Mouse (Mus musculus) myocyte (in vitro differentiated cells): ENCODE data around the gene Gsdme. TPM values are rescaled to one million over a fixed set of nuclear protein-coding genes. Genes with fewer than 3 reads are reported as not detected.

ENCODE experiments used
- H3K27me3 ChIP-seq: one replicate; pipeline ENCODE4 v1.6.1; 2011; ENCODE audit not compliant: control insufficient read depth, insufficient read depth, insufficient read length
- H3K36me3 ChIP-seq: one replicate; pipeline ENCODE4 v1.6.1; 2011; ENCODE audit not compliant: control insufficient read depth, insufficient read depth
- H3K4me2 ChIP-seq: one replicate; pipeline ENCODE4 v1.6.1; 2011; ENCODE audit warnings: low read depth, control low read depth
- H3K4me3 ChIP-seq: one replicate; pipeline ENCODE4 v1.5.1; 2011; ENCODE audit warnings: mild to moderate bottlenecking, control low read depth, moderate library complexity
- H3K79me2 ChIP-seq: one replicate; pipeline ENCODE4 v1.6.1; 2011; ENCODE audit not compliant: control insufficient read depth, insufficient read depth
- H3ac ChIP-seq: one replicate; pipeline ENCODE4 v1.6.1; 2011; ENCODE audit not compliant: control insufficient read depth, insufficient read length
- CEBPB ChIP-seq: IDR thresholded peaks from 2 replicates; pipeline ENCODE4 v1.6.1; 2011; ENCODE audit warnings: mild to moderate bottlenecking, moderate library complexity; ENCODE audit not compliant: poor library complexity, insufficient read depth, severe bottlenecking
- E2F4 ChIP-seq: IDR thresholded peaks from one replicate; pipeline ENCODE4 v1.6.1; 2011; ENCODE audit warnings: mild to moderate bottlenecking, control low read depth, moderate library complexity; ENCODE audit not compliant: insufficient read depth
- MAX ChIP-seq: IDR thresholded peaks from one replicate; pipeline ENCODE4 v1.6.1; 2011; ENCODE audit warnings: low read depth, mild to moderate bottlenecking, control low read depth
- MYOD1 ChIP-seq, 3 experiments: IDR thresholded peaks; one replicate each; pipeline ENCODE4 v1.6.1; 2011; ENCODE audit warnings: control low read depth in 2 of 3, low read depth in 2 of 3, mild to moderate bottlenecking in 2 of 3, moderate library complexity in 1 of 3; ENCODE audit not compliant: insufficient read length in 2 of 3, control insufficient read depth in 1 of 3
- MYOG ChIP-seq, 3 experiments: IDR thresholded peaks; one replicate each; pipeline ENCODE4 v1.6.1; 2011; ENCODE audit warnings: control low read depth in 2 of 3, low read depth in 2 of 3, mild to moderate bottlenecking in 2 of 3; ENCODE audit not compliant: insufficient read length in 2 of 3, control insufficient read depth in 1 of 3, insufficient read depth in 1 of 3
- POLR2A ChIP-seq: IDR thresholded peaks from one replicate; pipeline ENCODE4 v1.6.1; 2011; ENCODE audit warnings: low read depth, mild to moderate bottlenecking, control low read depth, moderate library complexity; ENCODE audit not compliant: insufficient read length
- POLR2AphosphoS2 ChIP-seq: IDR thresholded peaks from one replicate; pipeline ENCODE4 v1.6.1; 2011; ENCODE audit warnings: low read depth, control low read depth; ENCODE audit not compliant: insufficient read length
- REST ChIP-seq: IDR thresholded peaks from one replicate; pipeline ENCODE4 v1.6.1; 2011; ENCODE audit warnings: mild to moderate bottlenecking, control low read depth, moderate library complexity; ENCODE audit not compliant: insufficient read depth, insufficient read length
- SRF ChIP-seq: IDR thresholded peaks from one replicate; pipeline ENCODE4 v1.6.1; 2011; ENCODE audit warnings: low read depth; ENCODE audit not compliant: control insufficient read depth, insufficient read length
- TCF12 ChIP-seq: IDR thresholded peaks from one replicate; pipeline ENCODE4 v1.6.1; 2011; ENCODE audit warnings: mild to moderate bottlenecking, control low read depth; ENCODE audit not compliant: poor library complexity, insufficient read depth, severe bottlenecking
- TCF3 ChIP-seq: IDR thresholded peaks from one replicate; pipeline ENCODE4 v1.6.1; 2011; ENCODE audit warnings: low read depth, control low read depth; ENCODE audit not compliant: insufficient read length
- USF1 ChIP-seq: IDR thresholded peaks from one replicate; pipeline ENCODE4 v1.6.1; 2011; ENCODE audit warnings: low read depth, mild to moderate bottlenecking, control low read depth, moderate library complexity
- polyA plus RNA-seq: library from polyadenylated mRNA; unstranded; fragments of >200 nt; fragmentation: generic; extraction: Trizol; gene quantifications from one replicate; pipeline ENCODE4 v1.2.1, GENCODE M21; 2012; ENCODE audit warnings: missing spikeins

Gene Gsdme
- polyA plus RNA-seq, 1 experiment: 4.7 TPM

DNA sequence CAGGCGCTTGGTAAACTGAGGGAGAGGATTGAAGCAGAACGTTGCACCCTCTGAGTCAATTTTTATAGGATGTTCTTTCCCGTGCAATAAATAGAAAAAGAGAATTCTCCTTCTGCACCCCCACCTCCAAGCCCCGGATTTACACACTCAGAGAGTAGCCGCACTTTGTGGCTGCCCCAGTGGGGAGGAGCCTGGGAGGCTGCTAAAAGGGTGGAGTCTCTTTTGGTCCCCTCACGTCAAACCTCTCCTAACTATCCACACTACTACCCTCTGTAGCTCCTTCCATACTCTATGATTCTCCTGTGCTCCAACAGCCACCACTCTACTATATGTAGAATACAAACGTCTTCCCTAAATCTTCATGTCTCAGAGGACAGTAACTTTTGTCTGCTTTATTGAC, 1.4 kb downstream of the Gsdme start:
- Histone ChIP-seq H3K4me3 (peak overlapping the region; percentile 40), H3K79me2 (no peaks in the 10 kb centered on the region), H3K27me3 (no peaks in the 10 kb centered on the region), H3ac (no peak overlapping the region), H3K4me2 (peak overlapping the region; percentile 85), H3K36me3 (no peaks in the 10 kb centered on the region)
- TF ChIP-seq POLR2AphosphoS2 (no peak), CEBPB (no peak), MYOG (IDR thresholded peaks at IDR 0.05; ENCODE audit: control insufficient read depth in 1 of 3, insufficient read depth in 1 of 3, insufficient read length in 2 of 3, low read depth in 2 of 3) (no peak), USF1 (no peak), REST (no peak), MYOD1 (IDR thresholded peaks at IDR 0.05; ENCODE audit: control insufficient read depth in 1 of 3, insufficient read length in 2 of 3, low read depth in 2 of 3) (no peak), E2F4 (no peak), TCF12 (no peak), SRF (no peak), TCF3 (no peak), MAX (no peak), POLR2A (no peak)

DNA sequence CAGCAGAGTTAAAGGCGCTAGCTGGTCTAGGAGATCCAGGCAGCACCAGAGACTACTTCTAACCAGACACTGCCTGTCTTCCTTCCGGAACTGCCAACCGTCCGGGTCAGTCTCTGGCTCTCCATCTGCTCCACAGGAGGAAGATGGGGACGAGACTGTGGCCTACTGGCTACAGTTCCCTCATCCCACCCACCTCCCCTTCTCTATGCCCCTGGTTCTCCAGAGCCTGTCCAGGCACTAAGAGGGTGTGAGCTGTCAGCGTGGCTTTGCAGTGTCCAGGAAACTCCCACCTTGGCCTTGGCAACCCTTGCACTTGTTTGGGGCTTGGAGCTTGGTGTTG, 1.8 kb downstream of the Gsdme start:
- TF ChIP-seq POLR2A: peak; percentile 1
- TF ChIP-seq E2F4: no peak
- Histone ChIP-seq H3K4me2 (peak overlapping the region; percentile 85), H3K27me3 (no peaks in the 10 kb centered on the region), H3ac (peak overlapping the region; percentile 3), H3K79me2 (no peaks in the 10 kb centered on the region), H3K36me3 (no peaks in the 10 kb centered on the region), H3K4me3 (peak overlapping the region; percentile 40)

DNA sequence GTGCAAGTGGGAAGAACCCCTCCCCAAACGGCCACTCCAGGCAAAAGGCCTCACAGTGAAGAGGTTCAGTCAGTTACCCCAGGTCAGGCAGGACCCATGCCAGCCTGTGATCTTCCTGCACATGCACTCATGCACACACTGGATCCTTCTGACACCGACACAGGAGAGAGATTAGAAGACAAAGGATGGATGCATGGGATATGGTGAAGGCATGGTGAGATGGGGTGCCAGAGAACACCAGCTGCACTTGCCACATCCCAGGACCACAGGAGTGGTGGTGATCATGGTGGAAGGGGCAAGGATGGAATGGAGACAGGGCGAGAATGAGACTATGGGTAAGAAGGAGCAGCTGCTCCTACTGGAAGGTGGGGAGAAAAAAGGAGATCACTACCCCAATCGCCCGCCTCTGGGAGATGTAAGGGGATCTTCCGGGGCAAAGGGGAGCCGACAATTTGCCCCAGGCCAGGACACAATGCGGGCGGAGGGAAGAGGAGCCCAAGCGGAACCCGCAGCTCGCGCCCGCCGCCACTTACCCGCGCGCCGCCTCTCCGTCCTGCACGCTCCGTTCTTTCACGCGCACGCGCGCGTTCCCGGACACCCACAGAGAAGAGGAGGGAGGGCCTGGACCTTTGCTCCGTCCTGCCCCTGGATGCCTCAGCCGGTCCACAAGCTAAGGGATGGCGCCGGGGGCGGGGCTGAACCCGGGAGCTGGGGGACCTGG, 2.3 kb downstream of the Gsdme start:
- TF ChIP-seq TCF12 (no peak), CEBPB (no peak), MYOG (IDR thresholded peaks at IDR 0.05; ENCODE audit: control insufficient read depth in 1 of 3, insufficient read depth in 1 of 3, insufficient read length in 2 of 3, low read depth in 2 of 3) (no peak), MAX (no peak), TCF3 (no peak), POLR2A (peak; percentile 74), E2F4 (peak; percentile 8), POLR2AphosphoS2 (peak; percentile 68), REST (no peak), MYOD1 (IDR thresholded peaks at IDR 0.05; ENCODE audit: control insufficient read depth in 1 of 3, insufficient read length in 2 of 3, low read depth in 2 of 3) (peak in 1 of 3 experiments; percentile 31), USF1 (no peak), SRF (no peak)

DNA sequence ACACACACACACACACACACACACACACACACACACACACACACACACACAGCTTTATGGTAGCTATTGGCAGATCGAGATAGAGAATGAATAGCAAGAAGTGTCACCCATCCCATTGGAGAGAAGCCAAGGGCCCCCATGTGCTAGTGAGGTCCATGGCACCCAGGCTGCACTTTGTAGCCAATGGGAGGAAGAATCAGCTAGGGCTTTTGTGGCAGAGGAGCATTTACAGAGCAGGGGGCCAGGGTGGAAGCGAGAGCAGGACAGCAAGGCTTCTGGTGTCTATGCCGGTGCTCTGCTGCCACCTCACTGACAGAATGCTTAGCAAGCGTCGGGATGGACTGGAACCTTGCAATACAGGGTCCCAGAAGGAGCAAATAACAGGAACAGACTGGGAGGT, 8.3 kb downstream of the Gsdme start:
- Histone ChIP-seq H3ac (no peak overlapping the region), H3K4me2 (peak overlapping the region; percentile 94), H3K4me3 (no peak overlapping the region), H3K36me3 (no peaks in the 10 kb centered on the region), H3K79me2 (no peaks in the 10 kb centered on the region), H3K27me3 (no peaks in the 10 kb centered on the region)
- TF ChIP-seq REST: no peak
- no peak for TF ChIP-seq USF1
- TF ChIP-seq TCF12: no peak
- TF ChIP-seq POLR2A: no peak
- no peak for TF ChIP-seq SRF
- no peak for TF ChIP-seq POLR2AphosphoS2
- no peak for TF ChIP-seq MYOG (IDR thresholded peaks at IDR 0.05; ENCODE audit: control insufficient read depth in 1 of 3, insufficient read depth in 1 of 3, insufficient read length in 2 of 3, low read depth in 2 of 3)
- no peak for TF ChIP-seq CEBPB
- TF ChIP-seq E2F4: no peak
- no peak for TF ChIP-seq TCF3
- TF ChIP-seq MAX: no peak
- TF ChIP-seq MYOD1 (IDR thresholded peaks at IDR 0.05; ENCODE audit: control insufficient read depth in 1 of 3, insufficient read length in 2 of 3, low read depth in 2 of 3): no peak

More for the DNA sequence above, 2.3 kb downstream of the Gsdme start:
- peak overlapping the region; percentile 85 for H3K4me2 ChIP-seq
- H3ac ChIP-seq: peak overlapping the region; percentile 3
- peak overlapping the region; percentile 40 for H3K4me3 ChIP-seq
- H3K36me3 ChIP-seq: no peaks in the 10 kb centered on the region
- H3K79me2 ChIP-seq: no peaks in the 10 kb centered on the region
- no peaks in the 10 kb centered on the region for H3K27me3 ChIP-seq

DNA sequence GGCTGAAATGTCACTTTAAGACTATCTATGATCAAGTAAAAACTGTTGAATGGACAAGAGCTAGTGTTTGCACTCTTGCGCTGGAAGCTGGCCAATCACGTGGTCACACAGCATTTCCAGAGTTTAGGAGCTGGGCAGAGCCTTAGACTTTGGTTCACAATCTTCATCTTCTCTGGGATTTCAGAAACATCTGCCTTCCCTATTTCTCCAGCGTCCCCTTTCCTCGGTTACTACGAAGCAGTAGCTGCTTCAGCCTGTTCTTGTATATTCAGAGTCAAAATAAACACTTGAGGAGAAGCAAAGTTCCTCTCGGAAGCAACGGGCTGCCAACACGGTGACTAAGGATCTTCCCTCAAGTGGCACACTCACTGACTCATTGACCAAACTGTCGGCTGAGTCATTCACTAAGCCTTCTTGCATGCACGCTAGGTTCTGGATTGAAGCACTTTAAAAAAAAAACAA, 8.9 kb downstream of the Gsdme start:
- peak; percentile 62 for TF ChIP-seq MAX
- TF ChIP-seq USF1: peak; percentile 92
- TF ChIP-seq MYOD1 (IDR thresholded peaks at IDR 0.05; ENCODE audit: control insufficient read depth in 1 of 3, insufficient read length in 2 of 3, low read depth in 2 of 3): peak in 1 of 3 experiments; percentile 11
- peak in 1 of 3 experiments; percentile 12 for TF ChIP-seq MYOG (IDR thresholded peaks at IDR 0.05; ENCODE audit: control insufficient read depth in 1 of 3, insufficient read depth in 1 of 3, insufficient read length in 2 of 3, low read depth in 2 of 3)
- no peak for TF ChIP-seq TCF12
- no peaks in the 10 kb centered on the region for H3K79me2 ChIP-seq
- no peaks in the 10 kb centered on the region for H3K27me3 ChIP-seq
- H3K36me3 ChIP-seq: no peaks in the 10 kb centered on the region
- H3ac ChIP-seq: no peak overlapping the region
- no peak overlapping the region for H3K4me3 ChIP-seq
- H3K4me2 ChIP-seq: peak overlapping the region; percentile 94
